Mouse (Mus musculus) hindbrain, postnatal 0 days (tissue): ENCODE measurements at regions not wholly inside any gene's neighbourhood (a gene's known extent, or its start where the extent isn't known, plus 50 kb on each side); places are given as distances from the start of the nearest gene placed in this dataset.

Experiments
- ATAC-seq: fragments of 200-750 bp; cut with Nextera tagmentation; 2 replicates; pipeline ENCODE4 v1.8.0; 2017; ENCODE audit warnings: mild to moderate bottlenecking, moderate TSS enrichment, moderate library complexity
- DNase-seq: peaks from one replicate; pipeline ENCODE4 v3.0.0-alpha.2; 2015; ENCODE audit warnings: low spot score
- H3K27ac ChIP-seq: fragments of 300-500 bp; sonication (generic); 2 replicates; pipeline ENCODE4 v1.5.1; 2014; ENCODE audit warnings: mild to moderate bottlenecking
- H3K27me3 ChIP-seq: fragments of 300-500 bp; sonication (generic); 2 replicates; pipeline ENCODE4 v1.6.1; 2014; ENCODE audit warnings: low read length, mixed read lengths; ENCODE audit not compliant: insufficient read depth
- H3K36me3 ChIP-seq: fragments of 300-500 bp; sonication (generic); 2 replicates; pipeline ENCODE4 v1.6.1; 2014; ENCODE audit warnings: low read length, mixed read lengths; ENCODE audit not compliant: insufficient read depth
- H3K4me1 ChIP-seq: fragments of 300-500 bp; sonication (generic); 2 replicates; pipeline ENCODE4 v1.6.1; 2014; ENCODE audit warnings: antibody characterized with exemption, low read length, mixed read lengths; ENCODE audit not compliant: insufficient read depth
- H3K4me2 ChIP-seq: fragments of 300-500 bp; sonication (generic); 2 replicates; pipeline ENCODE4 v1.6.1; 2014; ENCODE audit warnings: low read depth, mild to moderate bottlenecking, low read length, moderate library complexity, mixed read lengths
- H3K4me3 ChIP-seq: fragments of 300-500 bp; sonication (generic); 2 replicates; pipeline ENCODE4 v1.5.1; 2014; ENCODE audit warnings: low read length
- H3K9ac ChIP-seq: fragments of 300-500 bp; sonication (generic); replicated peaks from 2 replicates; pipeline ENCODE4 v1.6.1; 2014; ENCODE audit warnings: mild to moderate bottlenecking, low read length, moderate library complexity, mixed read lengths
- H3K9me3 ChIP-seq: fragments of 300-500 bp; sonication (generic); 2 replicates; pipeline ENCODE4 v1.6.1; 2016; ENCODE audit warnings: low read length, mixed read lengths
- CTCF ChIP-seq: IDR thresholded peaks from 2 replicates; pipeline ENCODE4 v1.5.1; 2016; ENCODE audit warnings: antibody characterized with exemption, control low read depth, low read depth
- WGBS: fragments of 180-500 bp; shearing (Covaris S2); extraction: QIAGEN DNeasy Blood & Tissue Kit; methylation state at CpG from one replicate; pipeline ENCODE4 v1.1.7; 2014; 5-methylcytosine and 5-hydroxymethylcytosine counted together

DNA sequence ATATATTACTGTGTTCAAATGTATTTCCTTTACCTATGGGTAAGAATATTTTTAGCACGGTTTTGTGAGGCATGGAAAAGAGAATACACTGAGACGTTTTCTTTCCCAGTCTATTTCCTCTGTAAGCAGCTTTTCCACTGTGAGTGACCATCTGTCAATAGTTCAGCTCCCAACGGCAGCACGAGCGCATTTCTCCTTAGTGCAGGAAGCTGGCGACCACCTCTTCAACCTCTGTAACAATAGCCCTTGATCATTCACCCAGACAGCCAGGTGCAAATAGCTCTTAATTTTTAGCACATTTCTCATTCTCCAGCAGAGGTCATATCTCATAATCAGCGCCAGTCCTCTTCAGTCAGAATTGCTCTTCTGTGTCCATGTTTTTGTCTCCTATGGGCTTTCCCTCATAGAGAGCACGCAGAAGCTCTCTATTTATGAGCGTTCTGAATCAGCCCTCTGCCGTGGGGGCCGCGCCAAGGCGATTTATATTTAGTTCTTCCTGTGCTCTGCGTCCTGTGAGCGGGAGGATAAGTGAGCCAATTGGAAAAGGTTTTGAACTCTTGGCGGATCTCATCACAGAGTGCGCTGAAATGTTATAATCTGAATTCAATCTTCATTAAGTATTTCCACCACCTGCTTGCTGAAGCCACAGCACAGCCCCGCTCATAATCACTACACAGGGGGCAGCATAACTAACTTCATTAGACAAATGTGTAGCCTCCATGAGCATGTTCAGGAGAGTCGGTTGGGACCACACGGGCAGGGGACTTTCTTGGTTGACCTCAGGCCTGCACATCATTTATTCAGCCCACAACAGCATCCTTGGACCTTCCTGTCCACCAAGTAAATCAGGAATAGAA, 171.3 kb upstream of the Slc24a2 start:
- Histone ChIP-seq H3K4me2 (peak overlapping the region; percentile 49), H3K27me3 (no peaks in the 10 kb centered on the region), H3K4me3 (0 out of 2 replicates have a peak overlapping the region, but pooled peaks have one; percentile 4), H3K9me3 (no peaks in the 10 kb centered on the region), H3K27ac (peak overlapping the region; percentile 41; the same call in 1 of the 2 replicates), H3K4me1 (no peaks in the 10 kb centered on the region), H3K9ac (no peak overlapping the region), H3K36me3 (no peaks in the 10 kb centered on the region)
- WGBS: 28% methylated on average over 20 of the region's 20 CpGs
- peak; percentile 30; the same call in 1 of the 2 replicates for TF ChIP-seq CTCF
- ATAC-seq: peak; percentile 72; the same call in 1 of the 2 replicates
- DNase-seq: peak; percentile 65

DNA sequence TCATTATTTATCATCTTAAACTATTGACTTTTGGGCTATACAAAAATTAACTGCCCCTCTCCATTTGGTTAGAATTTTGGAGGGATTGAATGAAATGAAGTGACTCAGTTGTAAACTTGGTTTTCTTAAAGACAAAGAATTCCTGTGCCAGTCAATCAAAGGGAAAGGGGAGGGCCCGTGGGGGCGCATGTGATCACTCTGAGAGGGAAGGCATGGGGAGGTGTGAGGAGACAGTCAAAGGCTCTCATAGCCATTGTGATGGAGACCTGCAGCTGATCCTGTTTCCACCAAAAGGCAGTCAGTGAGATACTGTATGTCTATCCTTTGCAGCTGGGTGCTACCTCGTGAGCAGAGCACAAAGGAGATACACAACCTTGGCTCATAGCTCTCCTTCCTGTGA, 156.6 kb upstream of the Slc24a2 start:
- ATAC-seq: no peak
- Histone ChIP-seq H3K36me3 (no peaks in the 10 kb centered on the region), H3K27me3 (no peaks in the 10 kb centered on the region), H3K9ac (no peak overlapping the region), H3K4me2 (no peak overlapping the region), H3K27ac (no peak overlapping the region), H3K4me3 (no peak overlapping the region), H3K9me3 (no peaks in the 10 kb centered on the region), H3K4me1 (no peaks in the 10 kb centered on the region)
- no peak for DNase-seq
- 81% methylated on average over 3 of the region's 3 CpGs for WGBS
- TF ChIP-seq CTCF: no peak

DNA sequence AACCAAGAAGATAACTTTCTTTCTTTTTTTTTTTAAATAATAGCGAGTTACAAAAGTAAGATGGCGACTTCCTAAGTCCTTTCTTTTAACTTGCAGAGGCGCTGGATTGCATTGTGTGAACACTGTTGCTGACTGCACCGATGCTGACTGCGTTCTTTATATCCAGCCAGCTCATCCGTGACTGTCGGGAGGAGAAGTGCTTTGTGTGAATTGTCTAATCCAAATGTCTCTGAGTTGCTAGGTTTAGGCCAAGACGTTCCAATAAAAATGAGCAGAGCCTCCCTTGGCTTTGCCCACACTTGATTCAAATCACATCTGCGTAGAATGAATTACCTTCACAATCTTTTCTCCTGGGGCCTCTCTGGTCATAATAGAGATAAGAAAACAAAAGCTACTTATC, 156.0 kb upstream of the Slc24a2 start:
- no peak overlapping the region for H3K4me3 ChIP-seq
- H3K27me3 ChIP-seq: no peaks in the 10 kb centered on the region
- ATAC-seq (no peak), DNase-seq (no peak)
- H3K4me2 ChIP-seq: no peak overlapping the region
- H3K9me3 ChIP-seq: no peaks in the 10 kb centered on the region
- no peak for TF ChIP-seq CTCF
- 26% methylated on average over 9 of the region's 9 CpGs for WGBS
- H3K27ac ChIP-seq: no peak overlapping the region
- H3K9ac ChIP-seq: no peak overlapping the region
- H3K4me1 ChIP-seq: no peaks in the 10 kb centered on the region
- H3K36me3 ChIP-seq: no peaks in the 10 kb centered on the region

DNA sequence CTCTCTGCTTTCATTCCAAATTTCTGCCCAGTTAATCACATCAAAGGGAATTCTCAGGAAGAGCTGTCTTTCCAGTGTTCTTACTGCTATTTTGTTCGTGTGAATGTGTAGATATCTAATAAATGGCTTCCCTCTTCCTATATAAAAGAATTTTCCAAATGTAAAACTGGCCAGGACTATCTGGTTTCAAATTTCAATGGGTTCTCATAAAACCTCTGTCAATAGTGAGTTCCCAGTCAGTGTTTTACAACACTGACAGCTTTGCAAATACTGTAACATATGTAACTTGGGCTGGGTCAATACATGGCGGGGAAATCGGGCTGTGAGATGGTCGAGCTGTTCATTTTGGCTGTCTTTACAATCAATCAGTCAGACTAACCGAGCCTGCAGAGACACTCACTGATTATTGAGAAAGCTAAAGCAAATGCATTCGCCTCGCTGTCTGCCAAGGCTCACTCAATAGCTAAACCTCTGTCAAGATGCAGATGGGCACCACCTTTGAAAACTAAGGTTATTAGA, 155.0 kb upstream of the Slc24a2 start:
- Histone ChIP-seq H3K4me3 (no peak overlapping the region), H3K27me3 (no peaks in the 10 kb centered on the region), H3K9me3 (no peaks in the 10 kb centered on the region), H3K4me2 (no peak overlapping the region), H3K36me3 (no peaks in the 10 kb centered on the region), H3K4me1 (no peaks in the 10 kb centered on the region), H3K27ac (no peak overlapping the region), H3K9ac (no peak overlapping the region)
- DNase-seq: no peak
- whole genome bisulfite sequencing: 26% methylated on average over 7 of the region's 7 CpGs
- ATAC-seq: no peak
- TF ChIP-seq CTCF: no peak

DNA sequence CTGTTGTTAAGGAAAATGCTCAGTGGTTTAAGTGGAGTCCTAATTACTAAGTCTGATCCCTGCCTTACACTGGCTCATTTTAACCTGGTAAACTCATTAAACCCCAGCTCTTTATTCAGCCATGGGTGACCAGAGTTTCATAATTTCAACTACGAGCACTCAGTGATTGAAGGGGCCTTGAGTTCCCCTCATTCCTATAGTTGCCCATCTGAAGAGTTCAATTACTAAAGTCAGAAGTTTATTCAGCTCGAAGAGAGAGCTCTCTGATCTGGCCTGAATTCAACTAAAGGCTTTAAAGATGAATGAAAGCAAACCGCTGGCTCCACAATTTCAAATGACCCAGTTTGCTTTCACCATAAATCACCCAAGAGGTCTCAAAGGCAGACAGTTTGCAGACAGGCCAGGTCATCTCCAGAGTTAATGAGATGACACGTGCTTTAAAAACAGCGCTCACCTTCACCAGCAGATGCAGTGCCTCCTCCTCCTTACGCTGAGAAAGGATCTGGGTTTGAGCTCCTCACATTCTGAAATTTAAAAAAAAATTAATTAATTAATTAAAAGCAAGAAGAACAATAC, 154.3 kb upstream of the Slc24a2 start:
- Histone ChIP-seq H3K4me3 (no peak overlapping the region), H3K4me2 (no peak overlapping the region), H3K36me3 (no peaks in the 10 kb centered on the region), H3K27me3 (no peaks in the 10 kb centered on the region), H3K9ac (no peak overlapping the region), H3K4me1 (no peaks in the 10 kb centered on the region), H3K9me3 (no peaks in the 10 kb centered on the region), H3K27ac (no peak overlapping the region)
- 37% methylated on average over 6 of the region's 6 CpGs for WGBS
- TF ChIP-seq CTCF: no peak
- DNase-seq: no peak
- ATAC-seq: no peak

DNA sequence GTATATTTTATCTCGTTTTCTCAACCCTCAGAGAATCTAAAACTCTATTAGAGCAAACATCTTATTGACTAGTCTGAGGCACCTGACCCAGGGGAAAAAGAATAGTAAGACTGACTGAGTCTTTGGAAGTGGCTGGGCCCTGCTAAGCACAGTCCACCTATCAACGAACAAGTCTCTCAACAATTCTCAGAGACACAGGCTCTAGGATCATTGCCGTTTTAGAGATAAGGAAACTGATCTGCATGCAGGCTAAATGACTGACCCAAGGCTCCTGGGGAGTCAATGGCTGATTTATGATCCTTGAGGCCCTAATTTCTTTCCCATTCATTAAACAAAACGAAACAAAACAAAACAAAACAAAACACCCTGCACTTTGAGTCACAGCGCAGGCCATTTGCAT, 150.4 kb upstream of the Slc24a2 start:
- H3K9ac ChIP-seq: no peak overlapping the region
- no peak overlapping the region for H3K4me2 ChIP-seq
- DNase-seq (no peak), ATAC-seq (no peak)
- H3K36me3 ChIP-seq: no peaks in the 10 kb centered on the region
- no peaks in the 10 kb centered on the region for H3K27me3 ChIP-seq
- WGBS: 72% methylated on average over 5 of the region's 5 CpGs
- no peak for TF ChIP-seq CTCF
- H3K27ac ChIP-seq: no peak overlapping the region
- H3K4me3 ChIP-seq: no peak overlapping the region
- H3K4me1 ChIP-seq: no peaks in the 10 kb centered on the region
- H3K9me3 ChIP-seq: no peaks in the 10 kb centered on the region
